Mouse (Mus musculus) thymus, adult 2 months (tissue): Measurements from ENCODE around the gene Xrcc1. TPM values are rescaled to one million over a fixed set of nuclear protein-coding genes. Genes with fewer than 3 reads are reported as not detected.
A peak's percentile ranks its signal among the peaks of the same experiment; 100 is the strongest.

Experiments used
- DNase-seq: peaks from one replicate; pipeline ENCODE4 v3.0.0; 2021
- H3K27ac ChIP-seq: fragments of 200-500 bp; 2 replicates; pipeline ENCODE4 v1.5.1; 2012; ENCODE audit warnings: low read length, control low read depth; ENCODE audit not compliant: control insufficient read depth, insufficient read depth
- H3K27me3 ChIP-seq: fragments of 200-500 bp; 2 replicates; pipeline ENCODE4 v1.6.1; 2012; ENCODE audit warnings: mild to moderate bottlenecking, low read length, moderate library complexity, mixed read lengths; ENCODE audit not compliant: control insufficient read depth, insufficient read depth
- H3K36me3 ChIP-seq: fragments of 200-500 bp; 2 replicates; pipeline ENCODE4 v1.6.1; 2012; ENCODE audit warnings: mild to moderate bottlenecking, low read length, moderate library complexity; ENCODE audit not compliant: control insufficient read depth, insufficient read depth
- H3K4me1 ChIP-seq: fragments of 200-500 bp; replicated peaks from 2 replicates; pipeline ENCODE4 v1.6.1; 2012; ENCODE audit warnings: low read length; ENCODE audit not compliant: control insufficient read depth, insufficient read depth
- H3K4me3 ChIP-seq: fragments of 200-500 bp; 2 replicates; pipeline ENCODE4 v1.5.1; 2012; ENCODE audit warnings: mild to moderate bottlenecking, low read length, control low read depth, moderate library complexity; ENCODE audit not compliant: control insufficient read depth, insufficient read depth
- CTCF ChIP-seq: fragments of 200-500 bp; IDR thresholded peaks from 2 replicates; pipeline ENCODE4 v1.5.1; 2012; ENCODE audit warnings: mild to moderate bottlenecking, control low read depth, low read length, moderate library complexity, borderline replicate concordance; ENCODE audit not compliant: control insufficient read depth, poor library complexity, insufficient read depth; ENCODE audit errors: extremely low read depth
- POLR2A ChIP-seq: fragments of 200-500 bp; IDR thresholded peaks from 2 replicates; pipeline ENCODE4 v1.6.1; 2012; ENCODE audit warnings: mild to moderate bottlenecking, low read length, control low read depth, moderate library complexity; ENCODE audit not compliant: control insufficient read depth, poor library complexity, insufficient read depth; ENCODE audit errors: extremely low read depth
- WGBS: fragments of 180-500 bp; shearing (Covaris S2); methylation state at CpG from one replicate; pipeline ENCODE4 v1.1.7; 2018; 5-methylcytosine and 5-hydroxymethylcytosine counted together
- polyA plus RNA-seq: library from polyadenylated mRNA; depleted of rRNA; stranded (reverse); fragments of >200 nt; gene quantifications from 2 replicates; pipeline ENCODE4 v1.2.3, GENCODE M21; 2012

Gene Xrcc1
- polyA plus RNA-seq, 1 experiment = 115 TPM

DNA sequence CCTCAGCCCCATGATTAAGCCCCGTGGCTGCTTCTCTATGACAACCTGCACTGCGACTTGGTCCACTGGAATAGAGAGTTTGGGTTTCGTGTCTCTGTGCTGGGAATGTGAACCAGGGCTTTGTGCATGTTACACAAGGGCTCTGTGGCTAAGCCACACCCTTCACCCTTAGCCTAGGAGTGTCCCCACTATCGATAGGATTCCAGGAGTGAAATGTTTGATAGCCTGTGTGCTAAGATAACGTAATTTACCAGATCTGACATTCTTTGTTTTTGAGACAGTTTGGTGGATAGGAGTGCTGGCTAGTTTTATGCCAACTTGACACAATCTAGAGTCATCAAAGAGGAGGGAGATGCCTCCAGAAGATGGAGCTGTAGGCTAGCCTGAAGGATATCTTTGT lies 45.6 kb downstream of the Xrcc1 start:
- H3K27me3 ChIP-seq = no peaks in the 10 kb centered on the region
- H3K36me3 ChIP-seq = no peaks in the 10 kb centered on the region
- no peak for TF ChIP-seq POLR2A
- TF ChIP-seq CTCF = no peak
- H3K27ac ChIP-seq = no peak overlapping the region
- peaks cover 28% of the 10 kb centered on the region for H3K4me1 ChIP-seq
- H3K4me3 ChIP-seq = no peak overlapping the region
- WGBS = 88% methylated on average over 5 of the region's 5 CpGs
- no peak for DNase-seq

DNA sequence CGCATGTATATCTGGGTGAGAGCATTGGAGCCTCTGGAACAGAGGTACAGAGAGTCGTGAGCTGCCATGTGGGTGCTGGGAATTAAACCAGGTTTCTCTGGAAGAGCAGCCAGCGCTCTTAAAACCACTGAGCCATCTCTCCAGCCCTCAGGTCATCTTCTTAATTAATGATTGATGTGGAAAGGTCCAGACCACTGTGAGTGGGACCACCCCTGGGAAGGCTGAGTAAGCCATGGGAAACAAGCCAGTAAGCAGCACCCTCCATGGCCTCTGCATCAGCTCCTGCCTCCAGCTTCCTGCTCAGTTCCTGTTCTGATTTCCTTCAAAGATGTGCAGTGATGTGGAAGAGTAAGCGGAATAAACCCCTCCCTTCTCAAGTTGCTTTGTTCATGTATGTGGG lies 46.1 kb downstream of the Xrcc1 start:
- Histone ChIP-seq H3K27ac (no peak overlapping the region), H3K27me3 (no peaks in the 10 kb centered on the region), H3K4me3 (no peak overlapping the region), H3K4me1 (peaks cover 26% of the 10 kb centered on the region), H3K36me3 (no peaks in the 10 kb centered on the region)
- no peak for TF ChIP-seq POLR2A
- no peak for TF ChIP-seq CTCF
- WGBS = 76% methylated on average over 4 of the region's 4 CpGs
- no peak for DNase-seq

DNA sequence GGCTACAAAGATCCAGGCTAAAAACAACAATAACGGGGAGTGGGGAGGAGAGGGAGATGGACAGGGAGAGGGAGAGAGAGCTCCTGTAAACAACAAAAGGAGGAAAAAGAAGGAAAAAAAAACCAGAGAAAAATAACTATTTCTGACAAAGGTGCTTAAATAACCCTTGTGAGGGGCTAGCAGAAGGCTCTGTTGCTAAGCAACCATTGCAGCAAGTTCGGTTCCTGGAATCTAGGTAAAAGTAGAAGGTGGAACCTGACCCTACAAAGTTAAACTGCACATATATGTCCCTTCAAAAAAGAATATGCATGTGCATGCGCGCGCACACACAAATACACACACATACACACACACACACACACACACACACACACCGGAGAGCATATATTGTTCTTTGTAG lies 46.7 kb downstream of the Xrcc1 start:
- 87% methylated on average over 6 of the region's 6 CpGs for WGBS
- Histone ChIP-seq H3K36me3 (no peaks in the 10 kb centered on the region), H3K27ac (no peak overlapping the region), H3K27me3 (no peaks in the 10 kb centered on the region), H3K4me1 (peaks cover 20% of the 10 kb centered on the region), H3K4me3 (no peak overlapping the region)
- DNase-seq = no peak
- TF ChIP-seq POLR2A = no peak
- no peak for TF ChIP-seq CTCF

DNA sequence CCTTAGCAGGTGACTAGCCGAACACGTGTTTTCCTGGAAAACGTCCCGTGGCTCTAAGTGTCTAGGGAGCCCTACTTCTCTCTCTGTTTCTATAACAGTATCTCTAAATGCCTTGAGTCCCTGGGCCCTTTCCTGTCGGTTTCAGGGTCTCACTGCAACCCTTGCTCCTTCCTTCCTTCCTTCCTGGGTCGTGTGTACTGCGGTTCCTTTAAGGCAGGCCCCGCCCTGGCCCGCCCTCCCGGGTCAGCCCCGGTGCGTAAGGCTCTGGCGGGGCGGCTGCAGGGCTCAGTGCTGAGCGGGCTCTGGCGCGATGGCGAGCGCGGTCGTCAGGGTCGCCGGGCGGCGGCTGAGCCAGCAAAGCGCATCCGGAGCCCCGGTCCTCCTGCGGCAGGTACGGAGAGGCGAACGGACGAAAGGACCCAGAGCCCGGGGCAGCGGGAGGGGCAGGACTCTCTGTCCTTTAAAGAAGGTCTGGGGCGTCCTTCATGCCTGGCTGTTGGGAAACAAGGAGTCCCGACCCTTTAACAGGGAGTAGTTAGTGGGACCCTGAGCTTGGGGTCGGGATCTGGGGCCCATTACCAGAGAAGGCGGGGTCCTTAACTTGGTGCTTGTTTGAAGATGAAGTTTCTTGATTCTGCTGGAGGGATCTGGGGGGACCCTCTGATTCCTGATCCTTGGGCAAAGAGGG lies 47.7 kb downstream of the Xrcc1 start:
- peak; percentile 82 for DNase-seq
- H3K27me3 ChIP-seq = no peaks in the 10 kb centered on the region
- no peak overlapping the region for H3K27ac ChIP-seq
- WGBS = 1% methylated on average over 39 of the region's 39 CpGs
- peaks cover 14% of the 10 kb centered on the region for H3K4me1 ChIP-seq
- H3K4me3 ChIP-seq = peak overlapping the region; percentile 91
- TF ChIP-seq CTCF (no peak), POLR2A (peak; percentile 77)
- no peaks in the 10 kb centered on the region for H3K36me3 ChIP-seq

DNA sequence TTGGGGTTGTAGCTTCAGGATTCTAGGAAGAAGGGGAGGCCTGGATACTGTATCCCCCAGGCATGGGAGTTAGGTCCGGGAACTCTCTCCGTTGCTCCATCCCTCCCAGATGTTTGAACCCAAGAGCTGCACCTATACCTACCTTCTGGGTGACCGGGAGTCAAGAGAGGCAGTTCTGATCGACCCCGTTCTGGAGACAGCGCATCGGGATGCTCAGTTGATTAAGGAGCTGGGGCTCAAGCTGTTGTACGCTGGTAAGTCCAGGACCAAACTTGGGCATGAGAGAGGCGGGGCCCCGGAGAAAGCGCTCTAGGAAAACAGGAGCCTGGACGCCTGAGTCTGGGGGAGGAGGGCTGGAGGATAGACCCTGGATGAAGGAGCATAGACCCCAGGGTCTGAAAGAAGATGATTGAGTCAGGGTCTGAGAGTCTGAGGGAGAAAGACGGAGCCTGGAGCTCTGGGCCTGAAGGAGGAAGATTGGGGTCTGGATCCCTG lies 48.3 kb downstream of the Xrcc1 start:
- TF ChIP-seq CTCF (no peak), POLR2A (no peak)
- Histone ChIP-seq H3K4me3 (peak overlapping the region; percentile 91), H3K27ac (no peak overlapping the region), H3K4me1 (peaks cover 14% of the 10 kb centered on the region), H3K36me3 (no peaks in the 10 kb centered on the region), H3K27me3 (no peaks in the 10 kb centered on the region)
- WGBS = 58% methylated on average over 13 of the region's 13 CpGs
- no peak for DNase-seq

DNA sequence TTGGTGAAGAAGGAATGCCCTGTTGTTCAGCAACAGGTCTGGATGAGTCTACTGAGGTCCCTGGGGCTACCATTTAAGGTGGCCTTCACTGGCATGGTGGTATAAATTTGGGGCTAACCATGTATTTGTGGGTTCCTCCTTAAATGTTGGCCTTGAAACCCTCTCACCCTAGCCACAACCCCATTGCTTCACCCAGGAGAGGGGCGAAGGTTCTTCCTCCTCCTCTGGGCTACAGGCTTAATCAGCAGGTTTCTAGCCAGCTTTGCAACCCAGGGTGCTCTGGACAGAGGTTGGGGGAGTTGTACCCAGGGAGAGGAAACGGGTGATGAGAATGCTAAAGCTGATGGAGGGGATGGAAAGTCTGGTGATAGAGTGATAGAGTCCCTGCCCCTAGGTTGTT lies 49.4 kb downstream of the Xrcc1 start:
- no peaks in the 10 kb centered on the region for H3K36me3 ChIP-seq
- H3K27me3 ChIP-seq = no peaks in the 10 kb centered on the region
- WGBS = 44% methylated on average over 2 of the region's 2 CpGs
- H3K4me1 ChIP-seq = peaks cover 14% of the 10 kb centered on the region
- TF ChIP-seq POLR2A = no peak
- no peak for TF ChIP-seq CTCF
- H3K27ac ChIP-seq = no peak overlapping the region
- no peak overlapping the region for H3K4me3 ChIP-seq
- no peak for DNase-seq
